Mouse (Mus musculus): ENCODE measurements around the gene Efna4. TPM values are rescaled to one million over a fixed set of nuclear protein-coding genes. Genes with fewer than 3 reads are reported as not detected.

Efna4 gene
- 2.2 and 2.3 TPM in 2 replicates for polyA plus RNA-seq (2015; fragmentation: Nextera tagmentation; extraction: Ambion mirVana)

GRCm38 (mm10) chr3:89337721-89338578 lies at the start of gene Efna4:
TSS of gene Efna4 (minus strand) at chr3:89338028.

GRCm38 (mm10) chr3:89365153-89365485 lies 27.3 kb upstream of the Efna4 start, which contains the start of gene Dcst1:
TSS of gene Dcst1 (minus strand) at chr3:89365253.

GRCm38 (mm10) chr3:89361675-89362074 lies 23.8 kb upstream of the Efna4 start, which contains the start of gene Dcst2:
TSS of gene Dcst2 (plus strand) at chr3:89361975.

GRCm38 (mm10) chr3:89349869-89350501 lies 12.2 kb upstream of the Efna4 start, which contains the start of gene Adam15:
TSS of gene Adam15 (minus strand) at chr3:89349996.

GRCm38 (mm10) chr3:89322514-89323165 lies 15.2 kb downstream of the Efna4 start, which contains the start of gene Efna3:
TSS of gene Efna3 (minus strand) at chr3:89322965.

Other genes with a start within 250 kb of the Efna4 start
- gene Rusc1, start 244.7 kb downstream of the Efna4 start, polyA plus RNA-seq (2015; fragmentation: Nextera tagmentation; extraction: Ambion mirVana), result 99.3 and 116 TPM in 2 replicates
- gene Gm43738, start 236.9 kb downstream of the Efna4 start, polyA plus RNA-seq (2015; fragmentation: Nextera tagmentation; extraction: Ambion mirVana), result not detected in 2 replicates
- gene Fdps, start 236.1 kb downstream of the Efna4 start, polyA plus RNA-seq (2015; fragmentation: Nextera tagmentation; extraction: Ambion mirVana), result 365 and 386 TPM in 2 replicates
- 0.05 and 0.23 TPM in 2 replicates for gene Pklr, start 201.9 kb downstream of the Efna4 start, polyA plus RNA-seq (2015; fragmentation: Nextera tagmentation; extraction: Ambion mirVana)
- gene Hcn3, start 177.8 kb downstream of the Efna4 start, polyA plus RNA-seq (2015; fragmentation: Nextera tagmentation; extraction: Ambion mirVana), result 33.7 and 44.1 TPM in 2 replicates
- gene Clk2, start 173.2 kb downstream of the Efna4 start, polyA plus RNA-seq (2015; fragmentation: Nextera tagmentation; extraction: Ambion mirVana), result 18.0 and 20.4 TPM in 2 replicates
- gene Scamp3, start 160.6 kb downstream of the Efna4 start, polyA plus RNA-seq (2015; fragmentation: Nextera tagmentation; extraction: Ambion mirVana), result 157 and 167 TPM in 2 replicates
- 32.2 and 35.7 TPM in 2 replicates for gene Fam189b, start 154.9 kb downstream of the Efna4 start, polyA plus RNA-seq (2015; fragmentation: Nextera tagmentation; extraction: Ambion mirVana)
- gene Gba, start 135.1 kb downstream of the Efna4 start, polyA plus RNA-seq (2015; fragmentation: Nextera tagmentation; extraction: Ambion mirVana), result 44.1 and 48.5 TPM in 2 replicates
- gene Thbs3, start 122.8 kb downstream of the Efna4 start, polyA plus RNA-seq (2015; fragmentation: Nextera tagmentation; extraction: Ambion mirVana), result 43.9 and 50.6 TPM in 2 replicates
- gene Mtx1, start 110.9 kb downstream of the Efna4 start, polyA plus RNA-seq (2015; fragmentation: Nextera tagmentation; extraction: Ambion mirVana), result 160 and 167 TPM in 2 replicates
- 0.67 and 1.2 TPM in 2 replicates for gene Muc1, start 109.0 kb downstream of the Efna4 start, polyA plus RNA-seq (2015; fragmentation: Nextera tagmentation; extraction: Ambion mirVana)
- 272 and 290 TPM in 2 replicates for gene Krtcap2, start 92.1 kb downstream of the Efna4 start, polyA plus RNA-seq (2015; fragmentation: Nextera tagmentation; extraction: Ambion mirVana)
- gene Trim46, start 91.7 kb downstream of the Efna4 start, polyA plus RNA-seq (2015; fragmentation: Nextera tagmentation; extraction: Ambion mirVana), result 48.0 and 58.9 TPM in 2 replicates
- gene Dpm3, start 78.7 kb downstream of the Efna4 start, polyA plus RNA-seq (2015; fragmentation: Nextera tagmentation; extraction: Ambion mirVana), result 131 and 136 TPM in 2 replicates
- 56.5 and 58.8 TPM in 2 replicates for gene Slc50a1, start 67.5 kb downstream of the Efna4 start, polyA plus RNA-seq (2015; fragmentation: Nextera tagmentation; extraction: Ambion mirVana)
- 7.1 and 9.8 TPM in 2 replicates for gene Efna1, start 56.9 kb downstream of the Efna4 start, polyA plus RNA-seq (2015; fragmentation: Nextera tagmentation; extraction: Ambion mirVana)
- gene Efna3, start 15.1 kb downstream of the Efna4 start, polyA plus RNA-seq (2015; fragmentation: Nextera tagmentation; extraction: Ambion mirVana), result 90.5 and 99.5 TPM in 2 replicates
- gene Adam15, start 12.0 kb upstream of the Efna4 start, polyA plus RNA-seq (2015; fragmentation: Nextera tagmentation; extraction: Ambion mirVana), result 77.7 and 84.5 TPM in 2 replicates
- 0.26 and 0.42 TPM in 2 replicates for gene Dcst2, start 23.9 kb upstream of the Efna4 start, polyA plus RNA-seq (2015; fragmentation: Nextera tagmentation; extraction: Ambion mirVana)
- 1.4 and 1.6 TPM in 2 replicates for gene Dcst1, start 27.2 kb upstream of the Efna4 start, polyA plus RNA-seq (2015; fragmentation: Nextera tagmentation; extraction: Ambion mirVana)
- gene Zbtb7b, start 56.7 kb upstream of the Efna4 start, polyA plus RNA-seq (2015; fragmentation: Nextera tagmentation; extraction: Ambion mirVana), result 1.1 and 1.4 TPM in 2 replicates
- not detected in 2 replicates for gene Lenep, start 64.8 kb upstream of the Efna4 start, polyA plus RNA-seq (2015; fragmentation: Nextera tagmentation; extraction: Ambion mirVana)
- 22.5 and 26.6 TPM in 2 replicates for gene Flad1, start 73.8 kb upstream of the Efna4 start, polyA plus RNA-seq (2015; fragmentation: Nextera tagmentation; extraction: Ambion mirVana)
- 65.2 and 67.0 TPM in 2 replicates for gene Cks1b, start 80.4 kb upstream of the Efna4 start, polyA plus RNA-seq (2015; fragmentation: Nextera tagmentation; extraction: Ambion mirVana)
- 13.9 and 16.1 TPM in 2 replicates for gene Shc1, start 80.4 kb upstream of the Efna4 start, polyA plus RNA-seq (2015; fragmentation: Nextera tagmentation; extraction: Ambion mirVana)
- 33.8 and 34.4 TPM in 2 replicates for gene Pygo2, start 92.2 kb upstream of the Efna4 start, polyA plus RNA-seq (2015; fragmentation: Nextera tagmentation; extraction: Ambion mirVana)
- 25.3 and 29.2 TPM in 2 replicates for gene Pbxip1, start 98.7 kb upstream of the Efna4 start, polyA plus RNA-seq (2015; fragmentation: Nextera tagmentation; extraction: Ambion mirVana)
- gene Pmvk, start 116.5 kb upstream of the Efna4 start, polyA plus RNA-seq (2015; fragmentation: Nextera tagmentation; extraction: Ambion mirVana), result 136 and 148 TPM in 2 replicates
- 9.1 and 11.3 TPM in 2 replicates for gene Kcnn3, start 182.1 kb upstream of the Efna4 start, polyA plus RNA-seq (2015; fragmentation: Nextera tagmentation; extraction: Ambion mirVana)

All from neural tube, postnatal 0 days (tissue).